Mouse (Mus musculus): ENCODE results near the gene Tshr. TPM values are rescaled to one million over a fixed set of nuclear protein-coding genes. Genes with fewer than 3 reads are reported as not detected.
A peak's percentile ranks its signal among the peaks of the same experiment; 100 is the strongest.
"Not testable (repeated sequence)": the region's sequence is repeated elsewhere in the genome, so short reads cannot be mapped to it uniquely, and the experiment has no call there.

Tshr gene
- polyA plus RNA-seq (2015; fragmentation: Nextera tagmentation; extraction: Ambion mirVana), result 0.59 and 0.73 TPM in 2 replicates

GRCm38 (mm10) chr12:91384281-91385017 lies at the start of gene Tshr, which contains the start of gene Cep128:
Gene Tshr (plus strand): TSS chr12:91384563.
Gene Cep128 (minus strand): TSS chr12:91384409.
- Histone ChIP-seq H3K4me1 (peaks cover 4% of the 10 kb centered on the region; the same call in 1 of the 2 replicates), H3K9me3 (no peaks in the 10 kb centered on the region), H3K36me3 (no peaks in the 10 kb centered on the region), H3K4me3 (peak within 1 kb of the TSS; percentile 73), H3K9ac (peak within 1 kb of the TSS; percentile 76), H3K27ac (no peak within 1 kb of the TSS), H3K27me3 (no peaks in the 10 kb centered on the region), H3K4me2 (peak within 1 kb of the TSS; percentile 91)
- under 1% methylated on average over 27 of the region's 27 CpGs for WGBS
- ATAC-seq (ENCODE audit: insufficient number of reproducible peaks, insufficient read depth, low FRiP score, low TSS enrichment, low read depth), result peak; percentile 100

- not testable (repeated sequence) for H3K36me3 ChIP-seq; H3K9ac ChIP-seq; H3K4me2 ChIP-seq; H3K9me3 ChIP-seq; ATAC-seq (ENCODE audit: insufficient number of reproducible peaks, insufficient read depth, low FRiP score, low TSS enrichment, low read depth); H3K4me3 ChIP-seq; H3K27me3 ChIP-seq; H3K27ac ChIP-seq; H3K4me1 ChIP-seq
- 92% methylated on average over 13 of the region's 13 CpGs for WGBS
Measured at GRCm38 (mm10) chr12:91338656-91339055, 45.7 kb upstream of the Tshr start.

- Histone ChIP-seq H3K4me2 (no peak overlapping the region), H3K36me3 (no peaks in the 10 kb centered on the region), H3K27ac (no peak overlapping the region), H3K9me3 (no peaks in the 10 kb centered on the region), H3K27me3 (no peaks in the 10 kb centered on the region), H3K4me1 (no peaks in the 10 kb centered on the region), H3K4me3 (no peak overlapping the region), H3K9ac (no peak overlapping the region)
- ATAC-seq (ENCODE audit: insufficient number of reproducible peaks, insufficient read depth, low FRiP score, low TSS enrichment, low read depth), result no peak
- WGBS, result 89% methylated on average over 8 of the region's 8 CpGs
Measured at GRCm38 (mm10) chr12:91353783-91354182, 30.6 kb upstream of the Tshr start.

- H3K4me1 ChIP-seq, result no peaks in the 10 kb centered on the region
- H3K9ac ChIP-seq, result no peak overlapping the region
- no peak for ATAC-seq (ENCODE audit: insufficient number of reproducible peaks, insufficient read depth, low FRiP score, low TSS enrichment, low read depth)
- no peak overlapping the region for H3K4me3 ChIP-seq
- no peak overlapping the region for H3K27ac ChIP-seq
- no peak overlapping the region for H3K4me2 ChIP-seq
- H3K27me3 ChIP-seq, result no peaks in the 10 kb centered on the region
- WGBS, result 91% methylated on average over 3 of the region's 3 CpGs
- H3K36me3 ChIP-seq, result peaks cover 3% of the 10 kb centered on the region; the same call in 1 of the 2 replicates
- H3K9me3 ChIP-seq, result no peaks in the 10 kb centered on the region
Measured at GRCm38 (mm10) chr12:91369173-91369572, 15.2 kb upstream of the Tshr start.

- H3K27ac ChIP-seq, result no peak overlapping the region
- H3K4me1 ChIP-seq, result peaks cover 4% of the 10 kb centered on the region; the same call in 1 of the 2 replicates
- no peaks in the 10 kb centered on the region for H3K27me3 ChIP-seq
- H3K36me3 ChIP-seq, result no peaks in the 10 kb centered on the region
- WGBS, result 6% methylated on average over 22 of the region's 22 CpGs
- H3K4me2 ChIP-seq, result peak overlapping the region; percentile 91
- no peaks in the 10 kb centered on the region for H3K9me3 ChIP-seq
- H3K4me3 ChIP-seq, result peak overlapping the region; percentile 73
- peak overlapping the region; percentile 76 for H3K9ac ChIP-seq
- peak; percentile 57 for ATAC-seq (ENCODE audit: insufficient number of reproducible peaks, insufficient read depth, low FRiP score, low TSS enrichment, low read depth)
Measured at GRCm38 (mm10) chr12:91383516-91384264, 673 bp upstream of the Tshr start.

GRCm38 (mm10) chr12:91400232-91401048 lies 16.1 kb downstream of the Tshr start:
- under 1% methylated on average over 38 of the region's 38 CpGs for WGBS
- Histone ChIP-seq H3K4me2 (peak overlapping the region; percentile 86), H3K4me1 (peaks cover 3% of the 10 kb centered on the region; the same call in 1 of the 2 replicates), H3K9me3 (no peaks in the 10 kb centered on the region), H3K9ac (peak overlapping the region; percentile 68), H3K4me3 (peak overlapping the region; percentile 52), H3K27ac (no peak overlapping the region), H3K36me3 (no peaks in the 10 kb centered on the region), H3K27me3 (peaks cover 31% of the 10 kb centered on the region)
- ATAC-seq (ENCODE audit: insufficient number of reproducible peaks, insufficient read depth, low FRiP score, low TSS enrichment, low read depth), result peak; percentile 81

GRCm38 (mm10) chr12:91401049-91401352 lies 16.6 kb downstream of the Tshr start:
- WGBS, result 7% methylated on average over 12 of the region's 12 CpGs
- Histone ChIP-seq H3K27me3 (peaks cover 31% of the 10 kb centered on the region), H3K9ac (peak overlapping the region; percentile 68), H3K9me3 (no peaks in the 10 kb centered on the region), H3K27ac (no peak overlapping the region), H3K4me3 (peak overlapping the region; percentile 52), H3K4me2 (peak overlapping the region; percentile 86), H3K4me1 (peaks cover 3% of the 10 kb centered on the region; the same call in 1 of the 2 replicates), H3K36me3 (no peaks in the 10 kb centered on the region)
- ATAC-seq (ENCODE audit: insufficient number of reproducible peaks, insufficient read depth, low FRiP score, low TSS enrichment, low read depth), result 0 out of 2 replicates have a peak, but pooled peaks have one; percentile 6

- no peaks in the 10 kb centered on the region for H3K36me3 ChIP-seq
- no peak for ATAC-seq (ENCODE audit: insufficient number of reproducible peaks, insufficient read depth, low FRiP score, low TSS enrichment, low read depth)
- no peaks in the 10 kb centered on the region for H3K27me3 ChIP-seq
- H3K4me2 ChIP-seq, result no peak overlapping the region
- H3K4me3 ChIP-seq, result no peak overlapping the region
- no peak overlapping the region for H3K9ac ChIP-seq
- no peak overlapping the region for H3K27ac ChIP-seq
- no peaks in the 10 kb centered on the region for H3K4me1 ChIP-seq
- H3K9me3 ChIP-seq, result no peaks in the 10 kb centered on the region
- WGBS, result 86% methylated on average over 4 of the region's 4 CpGs
Measured at GRCm38 (mm10) chr12:91410306-91410705, 25.9 kb downstream of the Tshr start.

- no peaks in the 10 kb centered on the region for H3K4me1 ChIP-seq
- no peak for ATAC-seq (ENCODE audit: insufficient number of reproducible peaks, insufficient read depth, low FRiP score, low TSS enrichment, low read depth)
- H3K27me3 ChIP-seq, result no peaks in the 10 kb centered on the region; the same call in 1 of the 2 replicates
- WGBS, result 46% methylated on average over 7 of the region's 7 CpGs
- H3K27ac ChIP-seq, result no peak overlapping the region
- H3K4me2 ChIP-seq, result no peak overlapping the region
- H3K9ac ChIP-seq, result no peak overlapping the region
- no peak overlapping the region for H3K4me3 ChIP-seq
- H3K36me3 ChIP-seq, result no peaks in the 10 kb centered on the region
- H3K9me3 ChIP-seq, result no peaks in the 10 kb centered on the region
Measured at GRCm38 (mm10) chr12:91412461-91413182, 28.3 kb downstream of the Tshr start.

- no peaks in the 10 kb centered on the region for H3K9me3 ChIP-seq
- no peaks in the 10 kb centered on the region; the same call in 1 of the 2 replicates for H3K27me3 ChIP-seq
- no peak overlapping the region for H3K4me2 ChIP-seq
- no peak overlapping the region for H3K4me3 ChIP-seq
- 76% methylated on average over 6 of the region's 6 CpGs for WGBS
- no peak overlapping the region for H3K27ac ChIP-seq
- H3K4me1 ChIP-seq, result no peaks in the 10 kb centered on the region
- no peak for ATAC-seq (ENCODE audit: insufficient number of reproducible peaks, insufficient read depth, low FRiP score, low TSS enrichment, low read depth)
- no peak overlapping the region for H3K9ac ChIP-seq
- H3K36me3 ChIP-seq, result no peaks in the 10 kb centered on the region
Measured at GRCm38 (mm10) chr12:91415112-91415511, 30.7 kb downstream of the Tshr start.

GRCm38 (mm10) chr12:91416828-91417227 lies 32.5 kb downstream of the Tshr start:
- no peaks in the 10 kb centered on the region for H3K4me1 ChIP-seq
- H3K4me2 ChIP-seq, result no peak overlapping the region
- H3K27me3 ChIP-seq, result no peaks in the 10 kb centered on the region; the same call in 1 of the 2 replicates
- H3K9me3 ChIP-seq, result no peaks in the 10 kb centered on the region
- no peak for ATAC-seq (ENCODE audit: insufficient number of reproducible peaks, insufficient read depth, low FRiP score, low TSS enrichment, low read depth)
- 92% methylated on average over 7 of the region's 7 CpGs for WGBS
- H3K4me3 ChIP-seq, result no peak overlapping the region
- H3K36me3 ChIP-seq, result no peaks in the 10 kb centered on the region
- no peak overlapping the region for H3K27ac ChIP-seq
- no peak overlapping the region for H3K9ac ChIP-seq

Measured in embryonic facial prominence, embryonic 13.5 days (tissue).